Mouse (Mus musculus): Measurements from ENCODE around the gene 4933412E24Rik.

The 4933412E24Rik gene

DNA sequence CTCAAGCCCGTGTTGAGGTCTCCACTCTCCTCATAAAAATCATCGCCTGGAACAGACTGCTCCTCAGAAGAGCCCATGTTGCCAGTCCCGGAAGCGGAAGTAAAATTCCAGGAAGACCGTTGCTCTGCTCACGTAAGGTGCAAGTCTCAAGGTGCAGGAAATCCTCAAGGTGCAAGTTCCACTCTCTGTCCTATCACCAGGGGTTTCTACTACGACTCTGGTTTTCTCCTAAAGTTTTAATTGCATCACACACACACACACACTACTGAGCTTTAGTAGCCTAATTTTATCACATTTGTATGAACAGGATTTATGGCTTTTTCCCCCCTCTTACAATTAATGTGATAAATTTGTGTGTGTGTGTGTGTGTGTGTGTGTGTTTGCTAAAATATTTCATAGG, at the start of gene 4933412E24Rik:
TSS of gene 4933412E24Rik (minus strand) at position 101 of the 400 bp plus-strand sequence.
- DNase-seq (ENCODE audit: low spot score): peak; percentile 3

DNA sequence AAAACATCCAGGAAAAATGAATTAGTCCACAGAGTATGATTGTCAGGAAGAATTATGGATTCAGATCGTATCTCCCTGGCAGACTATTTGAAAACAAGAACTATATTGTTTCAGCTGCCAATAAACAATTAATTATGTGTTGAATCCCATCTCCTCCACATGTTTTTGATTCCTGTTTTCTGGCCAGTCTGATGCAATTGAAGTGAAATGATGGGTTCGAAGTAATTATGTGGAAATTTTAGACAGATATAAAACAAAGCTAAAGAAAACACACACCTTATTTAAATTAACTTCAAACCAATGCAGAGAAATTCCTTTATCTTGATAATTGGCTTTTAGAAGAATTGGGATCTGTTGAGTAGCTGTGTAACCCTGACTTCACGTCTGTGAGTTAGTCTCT, 14.3 kb upstream of the 4933412E24Rik start:
- no peak for DNase-seq (ENCODE audit: low spot score)

DNA sequence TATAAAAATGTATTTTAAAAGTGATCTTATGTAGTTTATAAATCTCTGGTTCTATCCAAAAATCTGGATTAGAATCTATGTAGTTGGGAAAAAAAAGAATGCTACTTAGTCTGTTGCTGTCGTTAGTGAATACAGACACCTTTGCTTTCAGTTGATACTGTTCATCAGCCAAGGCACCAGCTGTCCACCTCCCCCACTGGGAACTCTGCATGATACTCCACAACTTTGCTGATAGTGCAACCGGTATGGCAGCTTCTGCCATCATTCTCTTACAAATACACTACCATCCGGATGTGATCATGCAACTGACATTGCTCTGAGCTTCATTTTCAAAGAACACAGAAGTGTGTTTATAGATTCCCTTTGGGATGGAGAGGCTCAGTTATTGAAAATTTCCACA, 4.8 kb upstream of the 4933412E24Rik start:
- no peak for DNase-seq (ENCODE audit: low spot score)

DNA sequence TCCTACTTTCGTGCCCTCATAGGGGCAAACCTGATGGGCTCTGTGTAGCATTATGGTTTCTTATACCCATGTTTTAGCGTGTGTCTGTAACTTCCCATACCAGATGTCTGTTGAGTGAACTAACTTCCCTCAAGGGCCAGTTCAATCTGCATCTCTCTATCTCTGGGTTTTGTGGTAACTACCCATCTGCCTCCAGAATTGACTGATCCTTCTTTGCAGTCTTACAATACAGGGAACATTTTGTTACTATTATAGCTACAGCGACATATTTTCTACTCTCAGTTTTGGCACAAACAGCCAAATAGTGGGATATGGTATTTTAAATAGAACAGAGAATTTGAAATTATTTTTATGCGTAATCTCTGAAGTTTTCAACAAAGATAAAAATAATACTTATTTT, 6.2 kb downstream of the 4933412E24Rik start:
- no peak for DNase-seq (ENCODE audit: low spot score)

DNA sequence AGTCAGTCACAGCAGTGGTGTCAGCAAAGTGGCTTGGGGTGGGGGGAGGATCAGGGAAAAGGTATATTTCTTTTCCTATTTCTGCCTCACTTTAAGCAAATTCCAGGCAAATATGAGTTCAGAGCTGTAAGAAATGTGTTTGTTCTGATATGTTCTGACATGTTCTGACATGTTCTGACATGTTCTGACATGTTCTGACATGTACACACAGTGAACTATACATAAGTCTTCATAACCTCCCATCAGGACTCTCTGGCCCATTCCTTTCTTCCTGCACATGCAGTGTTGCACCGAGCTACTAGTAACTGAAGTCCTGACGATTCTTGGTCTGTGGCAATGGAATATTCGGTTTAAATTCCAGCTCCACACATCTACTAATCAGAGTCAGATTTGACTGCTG, 6.8 kb downstream of the 4933412E24Rik start:
- no peak for DNase-seq (ENCODE audit: low spot score)

DNA sequence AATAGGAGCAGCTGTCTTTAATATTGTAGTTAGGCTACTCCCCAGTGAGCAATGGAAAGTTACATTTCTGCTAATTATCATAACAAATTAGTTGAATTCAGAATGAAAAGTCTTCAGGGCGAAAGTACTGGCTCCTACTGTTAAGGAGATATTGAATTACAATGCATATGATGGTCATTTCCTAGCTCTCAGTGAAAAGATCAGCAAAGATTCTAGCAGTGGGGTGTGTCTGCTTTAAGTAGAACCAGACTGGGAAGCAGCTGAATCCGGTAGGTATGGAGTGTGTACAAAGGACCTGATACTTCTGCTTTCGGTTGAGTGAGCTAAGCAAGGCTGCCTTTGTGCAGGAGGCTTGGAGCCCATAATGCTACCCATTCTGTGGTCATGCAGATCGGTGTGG, 32.6 kb downstream of the 4933412E24Rik start:
- no peak for DNase-seq (ENCODE audit: low spot score)

DNA sequence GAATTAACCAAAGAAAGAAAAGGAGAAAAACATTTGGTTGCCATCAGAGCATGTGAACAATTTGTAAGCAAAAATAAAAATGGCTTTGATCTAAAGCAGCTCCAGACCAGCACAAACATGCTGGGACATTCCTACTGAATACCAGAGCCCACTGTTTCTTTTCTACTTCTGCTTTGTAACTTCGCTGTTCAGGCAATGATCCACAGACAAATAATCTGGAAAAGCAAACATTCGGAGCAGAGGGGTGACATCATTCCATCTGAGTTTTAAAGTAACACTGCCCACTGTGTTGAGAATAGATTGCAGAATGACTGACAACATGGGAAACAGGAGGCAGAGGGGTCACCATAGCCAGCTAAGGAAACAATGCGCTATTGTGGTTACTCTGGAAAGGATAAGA, 41.1 kb downstream of the 4933412E24Rik start:
- no peak for DNase-seq (ENCODE audit: low spot score)

DNA sequence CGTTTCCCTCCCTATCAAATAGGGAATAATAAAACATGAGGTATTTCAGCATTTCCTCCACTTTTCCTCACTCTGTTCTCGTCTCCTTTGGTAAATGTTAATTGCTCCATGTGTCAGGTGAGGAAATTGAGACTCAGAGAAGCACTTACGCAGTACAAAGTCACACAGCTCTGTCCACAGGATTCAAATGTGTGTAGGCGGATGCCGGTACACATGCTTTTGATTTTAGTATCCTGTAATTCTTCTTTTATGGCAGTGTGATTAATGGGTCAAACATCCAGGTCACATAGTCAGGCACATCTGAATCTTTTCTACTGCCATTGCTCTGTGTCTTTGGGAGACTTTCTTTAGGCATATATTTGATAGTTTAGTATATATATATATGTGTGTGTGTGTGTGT, 41.8 kb downstream of the 4933412E24Rik start:
- no peak for DNase-seq (ENCODE audit: low spot score)

DNA sequence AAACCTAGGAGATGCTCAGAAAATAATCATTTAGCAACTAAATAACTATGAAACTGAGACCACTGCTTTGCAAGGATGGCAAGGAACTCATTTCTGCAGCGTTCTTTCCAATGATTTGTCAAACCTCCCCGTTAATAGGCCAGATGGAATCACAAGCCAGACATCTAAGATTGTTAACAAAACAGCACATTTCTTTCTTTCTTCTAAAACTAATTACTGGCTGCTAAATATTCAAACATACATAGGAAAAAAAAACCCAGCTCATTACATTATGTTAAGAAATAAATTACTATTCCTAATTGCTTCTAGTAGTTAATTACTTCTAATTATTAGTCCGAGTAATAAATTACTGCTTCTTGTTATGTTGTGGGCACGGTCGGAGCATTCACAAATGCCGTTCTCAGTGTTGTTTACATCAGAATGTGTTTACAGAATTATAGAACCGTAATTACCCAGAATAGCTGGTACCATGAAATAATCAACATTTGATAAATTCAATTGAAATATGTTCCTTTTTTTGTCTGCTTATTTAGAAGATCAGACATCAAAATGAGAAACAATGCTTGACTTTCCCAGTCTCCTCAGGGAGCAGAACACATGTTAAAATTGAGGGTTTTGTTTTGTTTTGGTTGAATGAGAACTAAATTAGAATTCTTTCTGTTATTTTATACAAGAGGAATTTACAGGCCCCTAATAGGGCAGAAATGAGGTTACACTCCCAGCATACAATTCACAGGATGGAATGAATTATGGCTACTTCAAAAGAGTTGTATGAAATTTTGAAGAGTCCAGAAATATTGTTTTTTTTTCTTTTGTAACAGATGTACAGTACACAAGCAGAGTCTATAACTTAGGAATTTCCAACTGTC, 42.5 kb downstream of the 4933412E24Rik start:
- no peak for DNase-seq (ENCODE audit: low spot score)
